Mouse (Mus musculus): ENCODE measurements around the gene Abcc9. TPM values are rescaled to one million over a fixed set of nuclear protein-coding genes. Genes with fewer than 3 reads are reported as not detected.
A peak's percentile ranks its signal among the peaks of the same experiment; 100 is the strongest.

The Abcc9 gene
- 9.7 and 10.7 TPM in 2 replicates for total RNA-seq (2014; rRNA removed)
- 1.9 and 2.3 TPM in 2 replicates for polyA plus RNA-seq (2015; fragmentation: Nextera tagmentation; extraction: Ambion mirVana)

DNA sequence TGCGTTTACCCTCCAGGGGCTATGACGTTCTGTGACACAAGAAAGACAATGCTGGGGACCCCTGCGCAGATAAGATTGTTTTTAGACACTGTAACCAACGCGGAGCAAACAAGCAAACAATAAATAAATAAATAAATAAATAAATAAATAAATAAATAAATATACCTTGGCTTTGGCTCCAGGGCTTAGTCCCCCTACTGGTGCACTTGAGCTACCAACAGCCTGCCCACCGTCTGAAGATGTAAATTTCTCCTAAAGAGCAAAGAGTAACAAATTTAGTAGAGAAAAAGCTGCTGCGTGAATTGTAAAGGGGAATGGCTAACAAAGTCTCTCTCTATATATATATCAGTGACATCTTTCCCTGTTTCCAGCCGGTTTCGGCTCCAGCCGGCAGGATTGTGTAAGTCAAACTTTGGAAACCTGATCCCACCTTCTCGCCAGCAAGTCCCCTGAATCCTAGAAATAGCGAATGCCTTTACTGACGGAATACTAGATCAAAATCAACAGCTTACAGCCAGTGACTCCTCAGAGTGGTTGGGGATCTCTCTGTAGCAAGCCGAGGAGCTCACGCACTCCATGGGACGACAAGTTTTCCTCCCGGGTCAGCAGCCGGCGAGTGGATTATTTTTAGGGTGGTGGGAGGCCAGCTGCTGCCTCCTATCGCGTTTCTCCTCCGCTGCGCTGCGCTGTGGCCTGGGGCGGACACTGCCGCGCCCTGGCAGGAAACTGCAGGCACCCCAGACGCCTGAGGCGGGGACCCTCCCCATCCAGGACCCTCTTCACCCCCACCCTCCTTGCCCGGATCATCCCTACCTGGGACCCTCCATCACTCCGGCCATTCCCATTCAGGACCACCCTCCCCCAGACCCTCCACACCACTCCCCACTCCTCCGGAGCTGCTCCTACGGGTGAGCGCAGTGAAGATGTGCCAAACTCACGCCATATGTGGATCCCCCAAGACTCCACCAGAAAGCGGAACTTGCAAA lies at the start of gene Abcc9:
TSS of gene Abcc9 (minus strand) at position 664 of the 986 bp plus-strand sequence.
- peak; percentile 41 for TF ChIP-seq CTCF (IDR thresholded peaks at IDR 0.05)
- Histone ChIP-seq H3K4me1 (ENCODE audit: insufficient read depth, low read length) (no peaks in the 10 kb centered on the region; the same call in 1 of the 2 replicates), H3K9ac (replicated peaks; ENCODE audit: low read length, poor library complexity, severe bottlenecking) (peak within 1 kb of the TSS; percentile 44; the same call in 1 of the 2 replicates), H3K9me3 (ENCODE audit: low read length) (no peaks in the 10 kb centered on the region), H3K27me3 (ENCODE audit: insufficient read depth, low read length) (no peaks in the 10 kb centered on the region), H3K27ac (ENCODE audit: low read depth, low read length) (no peak within 1 kb of the TSS), H3K4me2 (ENCODE audit: low read depth, low read length, poor library complexity, severe bottlenecking) (peak within 1 kb of the TSS; percentile 90), H3K4me3 (ENCODE audit: low read depth, low read length) (peak within 1 kb of the TSS; percentile 39), H3K36me3 (ENCODE audit: insufficient read depth, low read length) (no peaks in the 10 kb centered on the region)
- ATAC-seq (ENCODE audit: low FRiP score) (peak; percentile 49; the same call in 1 of the 2 replicates), DNase-seq (ENCODE audit: low spot score) (no peak)
- 7% methylated on average over 36 of the region's 36 CpGs for WGBS

DNA sequence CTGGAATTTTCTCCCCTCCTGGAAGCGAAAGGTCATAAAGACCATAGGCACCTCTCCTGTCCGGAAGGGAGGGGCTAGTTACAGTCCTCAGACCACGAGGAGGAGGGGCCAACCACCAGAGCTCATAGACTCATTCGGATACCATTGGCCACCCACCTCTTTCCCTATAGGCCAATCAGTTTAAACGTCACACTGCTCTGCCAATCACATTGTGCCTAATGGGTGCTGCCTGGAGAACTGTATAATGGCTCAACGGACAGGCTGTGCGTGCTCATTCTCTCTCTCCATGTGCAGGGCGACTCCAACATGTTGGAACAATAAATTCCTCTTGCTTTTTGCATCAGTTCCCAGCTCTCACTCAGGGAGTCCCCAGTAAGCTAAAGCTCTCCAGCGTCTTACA lies 49.2 kb upstream of the Abcc9 start:
- Histone ChIP-seq H3K4me3 (ENCODE audit: low read depth, low read length) (no peak overlapping the region), H3K4me1 (ENCODE audit: insufficient read depth, low read length) (no peaks in the 10 kb centered on the region), H3K9me3 (ENCODE audit: low read length) (no peaks in the 10 kb centered on the region), H3K9ac (replicated peaks; ENCODE audit: low read length, poor library complexity, severe bottlenecking) (no peak overlapping the region), H3K4me2 (ENCODE audit: low read depth, low read length, poor library complexity, severe bottlenecking) (no peak overlapping the region), H3K36me3 (ENCODE audit: insufficient read depth, low read length) (no peaks in the 10 kb centered on the region), H3K27ac (ENCODE audit: low read depth, low read length) (no peak overlapping the region), H3K27me3 (ENCODE audit: insufficient read depth, low read length) (no peaks in the 10 kb centered on the region)
- ATAC-seq (ENCODE audit: low FRiP score) = peak; percentile 32; the same call in 1 of the 2 replicates
- no peak for TF ChIP-seq CTCF (IDR thresholded peaks at IDR 0.05)
- WGBS = 52% methylated on average over 9 of the region's 9 CpGs
- DNase-seq (ENCODE audit: low spot score) = peak; percentile 61

DNA sequence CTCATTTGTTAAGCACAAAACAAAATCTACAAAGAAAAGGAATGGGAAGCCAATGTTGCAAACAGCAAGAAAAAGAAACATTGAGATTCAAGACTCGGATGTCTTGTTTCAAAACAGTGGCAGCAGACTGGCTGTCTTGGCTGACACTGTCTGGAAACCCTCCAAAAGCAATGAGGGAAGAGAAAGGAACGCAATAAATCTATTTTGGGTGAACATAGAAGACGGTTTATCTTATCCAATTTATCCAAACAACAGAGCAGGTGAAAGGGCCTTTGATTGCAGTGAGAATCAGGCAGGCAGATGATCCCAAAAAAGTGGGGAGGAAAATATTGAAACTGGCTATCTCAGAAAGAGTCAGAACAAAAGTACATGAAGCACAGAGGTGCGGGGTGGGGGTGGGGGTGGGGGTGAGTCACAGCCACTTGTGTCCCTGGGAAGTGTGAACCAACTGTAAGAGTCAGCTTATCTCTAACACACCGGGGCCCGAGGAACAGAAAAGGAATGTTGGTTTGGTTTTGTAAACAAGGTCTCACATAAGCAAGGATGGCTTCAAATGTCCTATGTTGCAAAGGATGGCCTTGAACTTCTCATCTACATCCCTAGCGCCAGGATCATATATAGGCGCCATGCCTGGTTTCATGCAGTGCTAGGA lies 46.1 kb upstream of the Abcc9 start:
- no peak for TF ChIP-seq CTCF (IDR thresholded peaks at IDR 0.05)
- no peaks in the 10 kb centered on the region for H3K4me1 ChIP-seq (ENCODE audit: insufficient read depth, low read length)
- DNase-seq (ENCODE audit: low spot score) (peak; percentile 10), ATAC-seq (ENCODE audit: low FRiP score) (no peak)
- 74% methylated on average over 8 of the region's 8 CpGs for WGBS
- H3K4me2 ChIP-seq (ENCODE audit: low read depth, low read length, poor library complexity, severe bottlenecking) = no peak overlapping the region
- H3K27ac ChIP-seq (ENCODE audit: low read depth, low read length) = no peak overlapping the region
- no peak overlapping the region for H3K9ac ChIP-seq (replicated peaks; ENCODE audit: low read length, poor library complexity, severe bottlenecking)
- no peak overlapping the region for H3K4me3 ChIP-seq (ENCODE audit: low read depth, low read length)
- H3K27me3 ChIP-seq (ENCODE audit: insufficient read depth, low read length) = no peaks in the 10 kb centered on the region
- H3K9me3 ChIP-seq (ENCODE audit: low read length) = no peaks in the 10 kb centered on the region
- H3K36me3 ChIP-seq (ENCODE audit: insufficient read depth, low read length) = no peaks in the 10 kb centered on the region

DNA sequence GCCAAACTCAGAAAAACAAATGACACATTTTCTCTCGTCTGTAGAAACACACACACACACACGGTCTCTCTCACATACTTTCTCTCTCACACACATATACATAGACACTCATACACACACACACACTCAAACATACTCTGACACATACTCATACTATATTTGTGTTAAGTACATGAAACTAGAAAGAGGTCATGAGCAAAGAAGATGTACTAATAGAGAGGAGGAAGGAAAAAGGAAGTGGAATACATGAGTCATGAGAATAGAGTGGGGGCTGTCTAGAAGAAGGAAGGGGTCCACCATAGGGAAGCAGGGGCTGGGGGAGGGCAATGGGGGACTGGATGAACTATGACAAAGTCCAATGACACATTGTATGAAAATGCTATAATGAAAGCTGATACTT lies 45.0 kb upstream of the Abcc9 start:
- no peaks in the 10 kb centered on the region for H3K36me3 ChIP-seq (ENCODE audit: insufficient read depth, low read length)
- WGBS = 85% methylated on average over 2 of the region's 2 CpGs
- H3K4me2 ChIP-seq (ENCODE audit: low read depth, low read length, poor library complexity, severe bottlenecking) = no peak overlapping the region
- no peak for TF ChIP-seq CTCF (IDR thresholded peaks at IDR 0.05)
- no peak overlapping the region for H3K27ac ChIP-seq (ENCODE audit: low read depth, low read length)
- no peak overlapping the region for H3K9ac ChIP-seq (replicated peaks; ENCODE audit: low read length, poor library complexity, severe bottlenecking)
- no peaks in the 10 kb centered on the region for H3K27me3 ChIP-seq (ENCODE audit: insufficient read depth, low read length)
- ATAC-seq (ENCODE audit: low FRiP score) (no peak), DNase-seq (ENCODE audit: low spot score) (no peak)
- H3K9me3 ChIP-seq (ENCODE audit: low read length) = no peaks in the 10 kb centered on the region
- no peak overlapping the region for H3K4me3 ChIP-seq (ENCODE audit: low read depth, low read length)
- H3K4me1 ChIP-seq (ENCODE audit: insufficient read depth, low read length) = no peaks in the 10 kb centered on the region

DNA sequence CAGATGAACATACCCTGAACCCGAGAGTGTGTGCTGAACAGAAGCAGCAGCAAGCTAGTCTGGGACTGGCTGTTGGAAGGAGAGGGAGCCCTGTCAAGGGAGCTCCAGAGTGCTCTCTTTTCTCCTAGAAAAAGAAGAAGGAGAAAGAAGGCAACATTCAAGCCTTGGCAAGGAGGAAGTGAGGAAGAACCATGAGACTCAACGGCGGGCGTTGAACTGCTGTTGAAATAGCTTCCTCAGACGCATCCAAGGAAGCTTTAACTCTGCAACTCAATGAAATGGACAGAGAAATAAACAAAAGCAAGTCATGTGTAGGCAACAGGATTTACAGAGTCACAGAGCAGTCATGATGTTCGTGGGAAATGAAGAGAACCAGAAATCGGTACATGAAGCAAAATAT lies 44.6 kb upstream of the Abcc9 start:
- no peak overlapping the region for H3K27ac ChIP-seq (ENCODE audit: low read depth, low read length)
- 89% methylated on average over 7 of the region's 7 CpGs for WGBS
- TF ChIP-seq CTCF (IDR thresholded peaks at IDR 0.05) = no peak
- H3K4me2 ChIP-seq (ENCODE audit: low read depth, low read length, poor library complexity, severe bottlenecking) = no peak overlapping the region
- H3K9ac ChIP-seq (replicated peaks; ENCODE audit: low read length, poor library complexity, severe bottlenecking) = no peak overlapping the region
- no peaks in the 10 kb centered on the region for H3K36me3 ChIP-seq (ENCODE audit: insufficient read depth, low read length)
- H3K9me3 ChIP-seq (ENCODE audit: low read length) = no peaks in the 10 kb centered on the region
- no peak for ATAC-seq (ENCODE audit: low FRiP score)
- H3K4me1 ChIP-seq (ENCODE audit: insufficient read depth, low read length) = no peaks in the 10 kb centered on the region
- no peaks in the 10 kb centered on the region for H3K27me3 ChIP-seq (ENCODE audit: insufficient read depth, low read length)
- no peak for DNase-seq (ENCODE audit: low spot score)
- no peak overlapping the region for H3K4me3 ChIP-seq (ENCODE audit: low read depth, low read length)

Measured in midbrain, postnatal 0 days (tissue).